Mouse (Mus musculus) urinary bladder, adult 18-20 months (tissue): ENCODE measurements around the gene Ap2a2.
"Not testable (repeated sequence)": the region's sequence is repeated elsewhere in the genome, so short reads cannot be mapped to it uniquely, and the experiment has no call there.

Source experiments
- DNase-seq, 2 experiments: peaks; one replicate each; pipeline ENCODE4 v3.0.0; 2022; ENCODE audit warnings: low spot score in 2 of 2, mixed read lengths in 2 of 2

Ap2a2 gene

DNA sequence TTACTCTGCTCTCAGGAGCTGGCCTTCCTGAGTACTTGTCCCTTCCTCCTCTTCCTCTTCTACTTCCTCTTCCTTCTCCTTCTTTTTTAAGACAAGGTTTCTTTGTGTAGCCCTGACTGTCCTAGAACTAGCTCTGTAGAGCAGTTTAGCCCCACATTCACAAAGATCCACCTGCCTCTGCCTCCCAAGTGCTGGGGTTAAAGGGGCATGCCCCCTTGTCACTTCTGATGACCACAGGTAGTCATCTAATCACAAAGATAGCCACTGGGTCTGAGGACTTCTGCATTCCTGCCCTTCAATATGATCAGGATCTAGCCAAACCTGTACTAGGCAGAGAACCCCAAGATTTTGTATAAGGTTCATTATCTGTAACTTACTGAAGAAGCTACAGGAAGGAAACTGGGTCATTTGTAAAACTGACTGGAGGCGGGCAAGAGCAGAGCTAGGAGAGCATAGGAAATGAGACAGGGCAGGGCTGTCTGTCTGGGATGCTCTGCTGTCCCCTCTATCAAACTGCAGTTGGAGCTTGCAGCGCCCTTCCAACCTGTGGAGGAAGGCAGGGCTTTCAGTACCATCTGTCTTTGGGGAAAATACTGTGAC, 2.1 kb upstream of the Ap2a2 start:
- DNase-seq: no peak

DNA sequence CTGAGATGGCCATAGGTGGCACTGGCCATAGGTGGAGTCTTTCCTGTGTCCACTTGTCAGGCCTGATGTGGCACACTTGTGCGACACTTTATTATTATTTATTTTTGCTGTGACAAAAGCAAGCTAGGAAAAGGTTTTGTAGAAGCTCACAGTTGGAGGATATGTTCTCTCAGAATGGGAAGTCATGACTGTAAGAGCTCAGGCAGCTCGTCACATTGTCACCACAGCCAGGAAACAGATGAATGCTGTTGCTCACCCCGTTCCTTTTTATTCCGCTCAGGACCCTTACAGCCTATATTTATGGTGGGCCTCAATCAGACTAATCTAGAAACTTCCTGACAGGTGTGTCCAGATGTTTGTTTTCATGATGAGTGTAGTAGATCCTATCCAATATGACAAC, 1.5 kb upstream of the Ap2a2 start:
- no peak for DNase-seq

DNA sequence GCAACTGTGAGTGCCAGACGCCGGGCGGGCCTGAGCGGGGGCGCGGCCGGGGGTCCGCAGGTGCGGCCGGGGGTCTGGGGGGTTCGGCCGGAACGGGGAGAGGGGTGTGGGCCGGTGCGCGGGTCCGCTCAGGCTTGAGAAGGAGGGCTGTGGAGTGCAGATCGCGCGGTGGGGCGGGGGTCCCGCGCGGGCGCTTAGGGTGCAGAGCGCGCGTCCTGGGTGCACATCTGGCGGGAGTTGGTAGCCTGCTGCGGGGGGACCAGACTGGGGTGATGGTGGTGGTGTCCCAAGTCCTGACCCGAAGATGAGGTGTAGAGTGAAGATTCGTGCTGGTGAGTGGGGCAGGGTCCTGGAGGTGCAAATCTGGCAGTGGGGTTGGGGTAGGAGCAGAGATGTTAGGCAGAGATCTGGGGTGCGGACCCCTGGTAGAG, 463 bp downstream of the Ap2a2 start:
- DNase-seq: no peak

DNA sequence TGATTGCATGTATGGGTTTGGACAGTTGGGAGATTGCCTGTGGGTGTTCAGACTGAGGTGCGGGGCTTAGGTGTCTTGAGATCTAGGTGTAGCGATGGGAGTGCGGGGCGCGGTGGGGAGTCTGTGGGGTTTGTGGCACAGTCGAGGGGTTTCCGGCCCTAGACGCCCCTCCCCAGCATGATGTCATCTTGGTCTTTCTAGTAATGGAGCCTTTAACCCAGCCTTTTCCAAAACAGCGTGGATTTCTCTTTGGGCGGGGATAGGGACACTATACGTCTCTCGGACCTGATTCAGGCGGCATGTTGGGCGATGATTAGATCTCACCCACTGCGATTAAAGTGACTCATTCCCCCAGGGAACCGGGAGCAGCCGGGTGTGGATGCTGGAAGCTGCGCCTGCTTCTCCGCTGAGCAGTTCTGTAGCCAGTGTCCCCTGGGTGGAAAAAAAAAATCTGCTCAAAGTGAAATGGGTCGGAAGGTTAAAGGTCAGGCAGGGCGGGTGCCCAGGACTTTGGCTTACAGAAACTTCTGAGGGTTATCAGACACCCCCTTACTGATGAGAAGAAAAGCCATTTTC, 967 bp downstream of the Ap2a2 start:
- peak; percentile 47 to 60 for DNase-seq

DNA sequence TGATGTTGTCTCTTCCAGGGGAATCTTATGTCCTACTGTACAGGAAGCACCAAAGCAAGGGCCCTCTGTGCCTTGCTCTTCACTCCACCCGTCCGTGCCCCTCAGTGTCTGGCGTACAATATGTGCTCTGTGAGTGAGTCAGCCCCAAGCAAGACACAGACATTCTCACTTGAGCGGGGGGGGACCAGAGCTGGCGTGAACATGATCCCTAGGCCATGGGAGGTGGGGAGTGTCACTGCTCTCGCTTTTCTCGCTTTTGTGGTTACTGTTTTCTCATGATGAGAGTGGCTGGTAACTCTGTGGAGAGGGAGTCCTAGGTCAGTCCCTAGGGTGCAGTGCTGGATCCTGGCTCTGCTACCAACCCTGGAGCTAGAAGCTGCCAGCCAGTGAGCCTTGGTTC, 2.6 kb downstream of the Ap2a2 start:
- no peak for DNase-seq

DNA sequence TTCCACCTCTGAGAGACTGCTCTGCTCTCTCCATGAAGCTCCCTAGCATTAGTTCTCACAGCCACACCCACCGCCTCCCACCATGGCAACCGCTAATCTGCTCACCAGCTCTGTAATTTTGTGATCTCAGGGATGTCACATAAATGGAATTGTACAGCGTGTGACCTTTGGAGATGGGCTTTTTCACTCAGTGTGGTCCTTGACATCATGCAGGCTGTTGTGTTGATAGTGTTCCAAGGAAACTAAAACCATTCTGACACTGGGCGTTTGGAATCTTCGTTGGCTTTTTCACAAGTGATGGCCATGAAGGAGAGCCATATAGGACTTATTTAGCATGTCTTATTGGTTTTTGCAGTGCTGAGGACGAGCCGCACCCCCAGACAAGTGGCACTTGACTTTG, 4.6 kb downstream of the Ap2a2 start:
- DNase-seq: no peak

DNA sequence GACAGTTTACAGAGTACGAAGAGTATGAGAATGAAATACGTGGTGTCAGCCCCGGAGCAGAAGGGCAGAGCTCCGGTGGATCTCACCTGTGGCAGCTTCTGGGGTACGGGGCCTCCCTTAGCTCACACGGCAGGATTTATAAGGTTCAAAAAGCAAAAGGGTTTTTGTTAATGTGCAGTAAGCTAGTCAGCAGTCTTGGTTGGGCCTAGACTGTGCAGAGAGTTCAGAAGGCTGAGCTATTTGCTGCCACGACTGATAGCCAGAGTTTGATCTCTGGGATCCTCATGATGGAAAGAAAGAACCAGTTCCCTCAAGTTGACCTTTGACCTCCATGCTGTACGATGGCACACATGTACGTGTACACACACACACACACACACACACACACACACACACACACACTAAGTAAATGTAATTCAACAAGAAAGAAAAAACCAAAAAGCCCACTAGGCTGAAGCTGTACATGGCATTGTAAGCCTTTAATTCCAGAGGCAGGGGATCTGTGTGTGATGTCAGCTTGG, 7.4 kb downstream of the Ap2a2 start:
- DNase-seq: no peak

DNA sequence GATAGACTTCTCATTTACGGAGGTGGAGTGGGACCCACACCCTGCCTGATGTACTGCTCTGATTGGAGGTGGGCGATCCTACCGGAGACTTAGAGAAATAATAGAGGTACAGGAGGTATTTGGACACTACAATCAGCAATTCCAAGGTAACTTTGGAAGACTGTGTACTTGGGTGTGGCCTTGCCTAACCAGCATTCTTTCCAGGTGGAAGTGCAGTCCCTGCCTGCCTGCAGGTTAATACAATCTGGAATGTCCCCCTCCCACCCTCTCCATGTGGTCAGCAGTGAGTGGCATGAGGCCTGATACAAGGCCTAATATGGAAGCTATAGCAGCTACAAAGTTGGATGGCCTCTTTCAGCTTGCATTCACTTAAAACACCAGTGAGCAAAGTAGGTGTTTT, 7.9 kb downstream of the Ap2a2 start:
- no peak for DNase-seq

DNA sequence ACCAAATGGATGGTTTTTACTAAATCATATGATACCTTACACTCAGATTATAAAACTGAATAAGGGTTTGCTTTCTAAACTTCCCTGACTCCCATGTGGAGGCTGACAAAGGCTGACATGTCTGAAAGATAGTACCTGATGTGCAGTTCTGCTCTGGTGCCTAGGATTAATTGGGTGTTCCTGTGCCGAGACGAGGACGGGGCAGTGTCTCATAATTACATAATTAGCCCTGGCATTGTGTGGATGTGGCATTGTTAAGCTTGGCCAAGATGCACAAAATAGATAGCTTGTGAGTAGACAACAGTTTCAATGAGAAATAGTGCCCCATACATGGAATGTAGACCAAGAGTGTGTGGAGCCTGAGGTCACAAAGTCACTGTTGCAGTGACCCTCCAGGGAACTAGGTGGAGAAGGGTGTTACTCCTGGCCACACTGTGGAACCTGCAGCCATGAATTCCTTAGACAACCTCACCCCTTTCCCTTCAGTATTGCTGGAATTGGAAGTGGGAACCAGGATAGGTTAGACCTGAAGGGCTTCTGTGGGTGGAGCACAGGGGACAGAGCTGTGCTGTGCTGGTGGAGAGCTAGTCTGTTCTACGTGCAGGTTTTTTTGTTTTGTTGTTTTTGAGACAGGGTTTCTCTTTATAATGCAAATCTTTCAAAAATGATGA, 8.8 kb downstream of the Ap2a2 start:
- DNase-seq: no peak

DNA sequence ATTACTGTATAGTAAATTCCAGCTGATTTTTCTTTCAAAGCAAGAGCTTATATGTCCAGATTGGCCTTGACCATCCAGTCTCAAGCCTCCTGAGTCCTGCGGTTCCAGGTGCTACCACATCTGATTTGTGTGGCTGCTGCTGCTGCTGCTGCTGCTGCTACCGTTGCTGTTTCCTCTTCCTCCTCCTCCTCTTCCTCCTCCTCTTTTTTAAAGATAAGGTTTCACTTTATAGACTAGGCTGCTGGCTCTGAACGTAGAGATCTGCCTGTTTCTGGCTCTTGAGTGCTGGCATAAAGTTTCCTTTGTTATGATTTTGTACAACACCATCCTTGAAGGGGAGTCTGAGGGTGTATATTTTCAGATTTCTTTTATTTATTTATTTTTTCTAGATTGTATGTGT, 12.1 kb downstream of the Ap2a2 start:
- DNase-seq: no peak

DNA sequence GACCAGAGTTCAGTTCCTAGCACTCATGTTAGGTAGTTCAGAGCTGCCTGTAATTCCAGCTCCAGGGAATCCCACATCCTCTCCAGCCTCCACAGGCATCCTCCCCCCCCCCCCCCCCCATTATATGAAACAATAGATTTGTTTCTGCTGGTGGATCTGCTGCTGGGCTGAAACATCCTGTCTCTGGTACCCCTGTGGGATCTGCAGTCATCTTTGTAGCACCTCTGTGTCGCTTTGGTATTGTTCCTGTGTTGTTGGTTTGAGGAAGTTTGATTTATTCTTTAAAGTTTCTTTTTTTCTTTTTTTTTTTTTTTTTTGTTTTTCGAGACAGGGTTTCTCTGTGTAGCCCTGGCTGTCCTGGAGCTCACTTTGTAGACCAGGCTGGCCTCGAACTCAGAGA, 13.5 kb downstream of the Ap2a2 start:
- DNase-seq: no peak

DNA sequence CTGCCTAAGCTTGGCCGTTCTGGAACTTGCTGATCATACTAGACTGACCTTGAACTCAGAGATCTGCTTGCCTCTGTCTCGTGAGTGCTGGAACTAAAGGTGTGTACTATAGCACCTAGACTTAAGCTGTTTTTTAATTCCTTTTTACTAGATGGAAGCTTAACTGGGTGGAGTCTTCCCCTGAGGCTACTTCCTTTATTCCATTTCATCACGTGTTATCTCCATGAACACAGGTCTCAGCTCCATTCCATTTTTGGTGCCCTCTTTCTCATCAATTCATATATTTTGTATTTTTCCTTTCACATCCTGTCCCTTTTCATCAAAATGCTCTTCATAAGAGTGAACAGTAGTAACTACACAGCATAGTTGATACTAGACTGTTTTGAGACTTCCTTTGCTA, 15.8 kb downstream of the Ap2a2 start:
- DNase-seq: no peak

DNA sequence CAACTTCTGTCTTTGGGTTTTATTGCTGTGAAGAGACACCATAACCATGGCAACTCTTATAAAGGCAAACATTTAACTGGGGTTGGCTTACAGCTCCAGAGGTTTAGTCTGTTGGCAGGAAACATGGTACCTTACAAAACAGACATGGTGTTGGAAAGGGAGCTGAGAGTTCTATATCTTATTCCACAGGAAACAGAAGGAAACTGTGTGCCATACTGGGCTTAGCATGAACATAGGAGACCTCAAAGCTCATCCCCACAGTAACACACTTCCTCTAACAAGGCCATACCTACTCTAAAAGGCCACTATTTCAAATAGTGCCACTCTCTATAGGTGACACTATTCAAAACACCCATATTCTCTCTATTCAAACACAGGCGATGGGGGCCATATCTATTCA, 16.5 kb downstream of the Ap2a2 start:
- no peak for DNase-seq

DNA sequence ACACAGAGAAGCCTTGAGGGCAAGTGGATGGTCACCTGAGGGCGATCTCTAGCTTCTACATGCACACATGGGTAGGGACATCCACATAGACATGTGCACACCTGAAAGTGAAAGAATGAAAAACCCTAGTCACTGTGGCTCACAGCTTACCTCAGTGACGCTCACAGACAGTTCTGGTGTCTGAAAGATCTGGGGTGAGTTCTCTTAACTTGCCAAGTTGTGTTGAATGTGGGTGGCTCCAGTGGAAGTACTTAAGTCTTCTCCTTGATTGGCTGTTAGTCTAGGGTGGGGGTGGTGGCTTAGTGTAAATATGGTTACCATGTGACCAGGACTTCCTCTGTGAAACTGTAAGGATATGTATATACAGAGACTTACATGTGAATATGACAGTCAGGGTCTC, 17.0 kb downstream of the Ap2a2 start:
- no peak for DNase-seq

DNA sequence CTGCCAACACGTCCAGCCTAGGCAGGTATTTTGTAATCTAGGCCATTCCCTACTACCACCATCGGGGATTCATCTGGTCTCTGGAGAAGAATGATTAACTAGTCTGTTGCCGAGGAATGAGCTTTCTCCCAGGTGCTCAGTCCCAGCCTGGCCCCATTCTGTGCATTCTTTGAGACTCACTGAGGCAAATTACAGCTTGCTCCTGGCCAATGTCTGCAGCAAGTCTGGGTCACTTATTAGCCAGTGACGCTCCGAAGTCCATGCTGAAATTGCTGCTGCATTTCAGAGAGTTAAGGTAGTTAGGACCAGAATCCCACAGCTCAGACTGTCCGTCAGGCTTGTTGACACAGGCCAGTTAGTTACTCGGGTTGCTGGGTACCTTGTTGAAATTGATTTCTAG, 19.4 kb downstream of the Ap2a2 start:
- no peak for DNase-seq

DNA sequence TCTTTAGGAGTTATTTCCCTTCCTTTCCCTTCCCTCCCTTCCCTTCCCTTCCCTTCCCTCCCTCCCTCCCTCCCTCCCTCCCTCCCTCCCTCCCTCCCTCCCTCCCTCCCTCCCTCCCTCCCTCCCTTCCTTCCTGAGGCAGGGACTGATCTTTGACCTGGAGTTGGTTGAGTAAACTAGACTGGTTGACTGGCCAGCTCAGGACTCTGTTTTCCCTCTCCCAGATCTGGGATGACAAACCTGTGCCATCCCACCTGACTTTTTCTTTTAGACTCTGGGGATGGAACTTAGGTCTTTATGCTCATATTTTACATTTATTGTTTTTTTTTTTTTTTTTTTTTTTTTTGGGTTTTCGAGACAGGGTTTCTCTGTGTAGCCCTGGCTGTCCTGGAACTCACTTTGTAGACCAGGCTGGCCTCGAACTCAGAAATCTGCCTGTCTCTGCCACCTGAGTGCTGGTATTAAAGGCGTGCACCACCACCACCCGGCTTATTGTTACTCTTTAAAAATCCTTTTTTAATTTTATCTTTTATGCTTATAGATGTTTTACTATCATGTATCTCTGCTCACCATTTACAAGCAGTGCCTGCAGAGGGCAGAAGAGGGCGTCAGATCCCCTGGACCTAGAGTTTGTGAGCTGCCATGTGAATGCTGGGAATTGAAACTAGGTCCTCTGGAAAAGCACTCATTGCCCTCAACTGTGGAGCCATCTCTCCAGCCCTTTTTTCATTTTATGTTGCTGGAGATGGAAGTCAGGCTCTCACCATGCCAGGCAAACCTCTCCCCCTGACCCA, 22.3 kb downstream of the Ap2a2 start:
- no peak for DNase-seq

DNA sequence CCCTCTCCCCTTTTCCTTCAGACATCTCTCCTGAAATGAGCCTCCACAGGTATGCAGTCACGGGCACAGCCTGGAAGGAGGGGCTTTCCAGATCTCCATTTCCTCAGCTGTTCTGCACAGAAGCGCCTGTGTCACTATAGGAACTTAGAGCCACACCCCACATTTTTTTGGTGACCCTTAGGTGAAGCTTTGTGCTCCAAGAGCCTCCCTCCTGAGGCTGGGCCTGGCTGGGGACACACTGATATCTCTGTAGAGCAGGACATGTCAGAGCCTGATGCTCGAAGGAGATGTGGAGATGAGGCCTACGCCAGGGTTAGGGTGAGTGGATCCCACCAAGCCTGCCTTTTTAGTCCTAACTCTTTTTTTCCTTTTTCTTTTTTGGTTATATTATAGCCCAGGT, 23.3 kb downstream of the Ap2a2 start:
- DNase-seq: no peak

DNA sequence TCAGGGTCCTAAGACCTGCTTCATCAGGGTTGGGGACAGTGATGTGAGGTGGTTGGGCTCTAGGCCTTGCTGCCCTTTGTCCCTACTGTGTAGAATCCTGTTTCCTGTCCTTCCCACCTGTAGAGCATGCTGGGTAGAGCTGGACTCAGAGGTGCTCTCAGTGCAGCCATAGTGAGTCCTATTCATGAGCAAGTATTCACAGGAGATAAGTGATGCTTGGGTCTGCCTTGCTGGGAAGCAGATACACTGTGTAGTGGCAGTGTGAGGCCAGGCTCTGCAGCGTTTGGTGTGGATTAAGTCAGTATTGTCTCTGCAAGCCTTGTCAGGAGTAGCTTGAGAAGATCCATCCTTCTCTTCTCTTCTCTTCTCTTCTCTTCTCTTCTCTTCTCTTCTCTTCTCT, 23.9 kb downstream of the Ap2a2 start:
- no peak for DNase-seq

DNA sequence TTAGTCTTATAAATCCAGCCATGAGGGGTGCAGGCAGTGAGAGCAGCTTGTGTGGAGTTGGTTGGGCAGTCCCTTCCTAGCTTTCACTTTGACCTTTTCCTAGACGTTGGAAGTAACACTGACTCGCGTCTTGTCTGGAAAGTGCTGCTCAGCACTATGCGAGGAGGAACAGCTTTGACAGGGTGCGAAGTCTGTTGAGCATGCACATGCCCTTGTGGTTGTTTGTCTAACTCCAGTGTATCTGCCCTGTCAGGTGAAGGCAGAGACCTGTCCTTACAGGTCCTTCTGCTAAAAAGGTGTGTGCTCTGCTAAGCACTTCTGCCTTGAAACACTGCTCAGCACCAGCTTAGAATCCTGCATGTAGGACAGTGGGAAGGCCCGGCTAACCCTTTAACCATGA, 26.9 kb downstream of the Ap2a2 start:
- DNase-seq: peak in 1 of 2 experiments; percentile 25

DNA sequence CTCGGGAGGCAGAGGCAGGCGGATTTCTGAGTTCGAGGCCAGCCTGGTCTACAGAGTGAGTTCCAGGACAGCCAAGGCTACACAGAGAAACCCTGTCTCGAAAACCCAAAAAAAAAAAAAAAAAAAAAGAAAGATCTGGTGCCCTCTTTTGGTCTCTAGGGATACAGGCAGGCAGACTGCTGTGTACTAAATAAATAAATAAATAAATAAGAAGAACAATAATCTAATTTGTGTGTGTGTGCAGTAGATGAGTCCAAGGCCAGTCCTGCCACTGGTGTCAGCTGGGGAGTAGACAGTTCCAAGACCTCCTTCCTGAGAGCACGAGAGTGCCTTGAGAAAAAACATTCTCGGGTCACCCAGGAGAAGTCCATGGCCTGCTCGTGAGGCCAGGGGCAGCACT, 28.3 kb downstream of the Ap2a2 start:
- not testable (repeated sequence) for DNase-seq

DNA sequence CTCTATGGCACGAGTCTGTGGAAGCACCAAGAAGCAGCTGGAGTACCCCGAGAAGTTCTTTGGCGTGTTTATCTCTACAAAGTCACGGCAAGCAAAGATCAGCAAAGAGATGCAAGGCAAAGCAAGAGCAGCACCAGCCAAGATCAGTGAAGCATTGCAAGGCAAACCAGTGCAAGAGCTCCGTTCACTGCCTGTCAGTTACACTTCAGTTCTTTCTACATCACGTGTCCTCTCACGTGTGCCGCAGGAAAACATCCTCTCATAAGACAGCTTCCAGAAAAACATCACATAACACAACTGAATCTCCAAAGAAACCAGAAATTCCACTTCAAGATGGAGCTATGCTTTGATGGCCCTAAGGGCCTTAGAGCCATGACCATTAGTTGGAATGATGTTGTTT, 29.0 kb downstream of the Ap2a2 start:
- DNase-seq: no peak

DNA sequence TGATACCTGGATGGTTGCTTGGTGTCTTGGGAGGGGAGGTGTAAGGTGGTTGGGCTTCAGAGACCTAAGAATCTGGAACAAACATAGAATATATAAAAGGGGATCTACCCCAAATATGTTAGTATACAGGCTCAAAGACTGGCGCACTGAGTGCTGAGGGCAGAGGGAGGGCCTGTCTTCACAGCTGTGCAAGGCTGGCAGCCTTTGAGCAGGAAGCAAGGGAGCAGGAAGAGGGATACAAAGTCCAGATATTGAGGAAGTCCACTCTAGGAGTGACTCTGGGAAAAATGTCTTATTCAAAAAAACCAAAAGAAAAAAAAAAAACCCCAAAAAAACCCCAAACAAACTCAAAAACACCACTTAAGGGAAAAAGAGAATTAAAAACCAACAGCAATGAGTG, 30.1 kb downstream of the Ap2a2 start:
- DNase-seq: no peak

DNA sequence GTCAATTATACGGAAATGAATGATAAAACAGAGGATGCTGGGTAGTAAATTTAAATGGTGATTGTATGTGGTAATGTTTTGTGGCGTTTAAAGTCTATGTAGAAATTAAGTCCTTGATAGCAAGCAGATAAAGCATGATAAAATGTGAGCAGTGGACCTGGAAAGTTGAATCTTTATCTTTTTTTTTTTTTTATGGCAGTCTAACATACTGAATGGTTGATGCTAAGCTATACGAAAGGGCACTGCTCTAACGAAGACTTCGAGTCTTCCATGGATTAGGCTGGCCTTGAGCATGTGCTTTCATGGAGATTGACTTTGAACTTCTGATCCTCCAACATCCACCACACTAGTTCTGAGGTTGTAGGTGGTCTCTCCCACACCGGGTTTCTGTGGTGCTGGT, 31.1 kb downstream of the Ap2a2 start:
- no peak for DNase-seq
